ENCODE assay signal across 8 mouse cellular contexts in genomic region chr17:25833961-25834594, GRCm38 (mm10). TPM values are rescaled to one million over a fixed set of nuclear protein-coding genes. Genes with fewer than 3 reads are reported as not detected.
DNase-seq lines count a peak whose midpoint lies in the region; ATAC-seq lines count a peak whose summit lies in the region.

No protein-coding gene starts in this region.

- H3K9me3 ChIP-seq in megakaryocyte, embryonic 14.5 days: no peaks in the 10 kb centered on the region
- no peaks in the 10 kb centered on the region for H3K9me3 ChIP-seq in heart, embryonic 10.5 days
- H3K9me3 ChIP-seq in kidney, embryonic 16.5 days (ENCODE audit: low read length): no peaks in the 10 kb centered on the region
- H3K9me3 ChIP-seq in midbrain, embryonic 13.5 days: no peaks in the 10 kb centered on the region

- peak overlapping the region; percentile 95 for H3K4me2 ChIP-seq in kidney, embryonic 16.5 days (replicated peaks; ENCODE audit: low read depth, low read length)
- peak overlapping the region; percentile 98 for H3K4me2 ChIP-seq in midbrain, embryonic 13.5 days (replicated peaks)

- H3K27me3 ChIP-seq in megakaryocyte, embryonic 14.5 days (replicated peaks): no peaks in the 10 kb centered on the region
- no peaks in the 10 kb centered on the region for H3K27me3 ChIP-seq in heart, embryonic 10.5 days (ENCODE audit: insufficient read depth, poor library complexity, severe bottlenecking)
- no peaks in the 10 kb centered on the region for H3K27me3 ChIP-seq in kidney, embryonic 16.5 days (ENCODE audit: insufficient read depth, low read length)
- H3K27me3 ChIP-seq in midbrain, embryonic 13.5 days: no peaks in the 10 kb centered on the region

- peak overlapping the region; percentile 88 for H3K9ac ChIP-seq in kidney, embryonic 16.5 days (replicated peaks; ENCODE audit: low read length)
- H3K9ac ChIP-seq in midbrain, embryonic 13.5 days (replicated peaks): peak overlapping the region; percentile 91

- H3K36me3 ChIP-seq in megakaryocyte, embryonic 14.5 days (replicated peaks; ENCODE audit: low read length): peaks cover 77% of the 10 kb centered on the region
- peaks cover 54% of the 10 kb centered on the region for H3K36me3 ChIP-seq in heart, embryonic 10.5 days
- peaks cover 30% of the 10 kb centered on the region for H3K36me3 ChIP-seq in kidney, embryonic 16.5 days (ENCODE audit: insufficient read depth, low read length)
- peaks cover 42% of the 10 kb centered on the region for H3K36me3 ChIP-seq in midbrain, embryonic 13.5 days

- H3K4me3 ChIP-seq in megakaryocyte, embryonic 14.5 days (replicated peaks): peak overlapping the region; percentile 97
- H3K4me3 ChIP-seq in heart, embryonic 10.5 days: peak overlapping the region; percentile 86
- H3K4me3 ChIP-seq in kidney, embryonic 16.5 days (ENCODE audit: low read length): peak overlapping the region; percentile 82
- H3K4me3 ChIP-seq in midbrain, embryonic 13.5 days (replicated peaks): peak overlapping the region; percentile 88

- ATAC-seq in megakaryocyte, adult 5-6 weeks (ENCODE audit: poor library complexity, severe bottlenecking): no peak
- no peak for ATAC-seq in kidney, embryonic 16.5 days (ENCODE audit: low FRiP score, low TSS enrichment)
- no peak for ATAC-seq in midbrain, embryonic 13.5 days

- 46% methylated on average over 6 of the region's 6 CpGs for WGBS in heart, embryonic 10.5 days
- WGBS in kidney, embryonic 16.5 days: 9% methylated on average over 6 of the region's 6 CpGs
- 57% methylated on average over 6 of the region's 6 CpGs for WGBS in midbrain, embryonic 13.5 days

- H3K27ac ChIP-seq in heart, embryonic 10.5 days: peak overlapping the region; percentile 98
- H3K27ac ChIP-seq in kidney, embryonic 16.5 days (ENCODE audit: low read length): peak overlapping the region; percentile 99
- H3K27ac ChIP-seq in midbrain, embryonic 13.5 days: peak overlapping the region; percentile 95

- DNase-seq in heart, embryonic 10.5 days (ENCODE audit: low spot score): no peak
- no peak for DNase-seq in spleen, postnatal 36 days (ENCODE audit: low spot score in 2 of 2)
- DNase-seq in testis, postnatal 10 days (ENCODE audit: low spot score): no peak
- DNase-seq in thymus, postnatal 36 days: no peak

- peaks cover 86% of the 10 kb centered on the region for H3K4me1 ChIP-seq in megakaryocyte, embryonic 14.5 days
- H3K4me1 ChIP-seq in heart, embryonic 10.5 days: peaks cover 76% of the 10 kb centered on the region
- H3K4me1 ChIP-seq in kidney, embryonic 16.5 days (ENCODE audit: insufficient read depth, low read length): peaks cover 69% of the 10 kb centered on the region
- peaks cover 82% of the 10 kb centered on the region for H3K4me1 ChIP-seq in midbrain, embryonic 13.5 days (replicated peaks)

RNA-seq across cellular contexts. Expression of gene Stub1, which starts 0.9 kb away (rescaled TPM):
- 34.5 and 115 TPM in 2 replicates for polyA plus RNA-seq in megakaryocyte, embryonic 14.5 days (2012; ENCODE audit: insufficient read depth, low replicate concordance)
- 48.4 and 54.7 TPM in 2 replicates for total RNA-seq in megakaryocyte, adult 5-6 weeks (2015)
- total RNA-seq in megakaryocyte, adult 5-6 weeks (2017): 62.6 and 67.6 TPM in 2 replicates
- polyA plus RNA-seq in heart, embryonic 10.5 days (2016; fragmentation: Nextera tagmentation; extraction: Ambion mirVana): 343 and 404 TPM in 2 replicates
- 387 and 393 TPM in 2 replicates for polyA plus RNA-seq in kidney, embryonic 16.5 days (2015; fragmentation: Nextera tagmentation; extraction: Ambion mirVana)
- 314 and 316 TPM in 2 replicates for polyA plus RNA-seq in midbrain, embryonic 13.5 days (2015; fragmentation: Nextera tagmentation; extraction: Ambion mirVana)

RNA-seq across cellular contexts. Expression of gene Rhbdl1, which starts 3.0 kb away (rescaled TPM):
- polyA plus RNA-seq in megakaryocyte, embryonic 14.5 days (2012; ENCODE audit: insufficient read depth, low replicate concordance): 2.9 and 3.8 TPM in 2 replicates
- total RNA-seq in megakaryocyte, adult 5-6 weeks (2015): 0.98 and 1.4 TPM in 2 replicates
- total RNA-seq in megakaryocyte, adult 5-6 weeks (2017): 0.55 and 0.69 TPM in 2 replicates
- 2.3 and 4.0 TPM in 2 replicates for polyA plus RNA-seq in heart, embryonic 10.5 days (2016; fragmentation: Nextera tagmentation; extraction: Ambion mirVana)
- 3.3 and 4.0 TPM in 2 replicates for polyA plus RNA-seq in kidney, embryonic 16.5 days (2015; fragmentation: Nextera tagmentation; extraction: Ambion mirVana)
- polyA plus RNA-seq in midbrain, embryonic 13.5 days (2015; fragmentation: Nextera tagmentation; extraction: Ambion mirVana): 17.3 and 18.1 TPM in 2 replicates

RNA-seq across cellular contexts. Expression of gene Jmjd8, which starts 5.4 kb away (rescaled TPM):
- polyA plus RNA-seq in megakaryocyte, embryonic 14.5 days (2012; ENCODE audit: insufficient read depth, low replicate concordance): 2.4 and 7.8 TPM in 2 replicates
- 6.0 and 7.7 TPM in 2 replicates for total RNA-seq in megakaryocyte, adult 5-6 weeks (2015)
- total RNA-seq in megakaryocyte, adult 5-6 weeks (2017): 10.6 and 14.4 TPM in 2 replicates
- polyA plus RNA-seq in heart, embryonic 10.5 days (2016; fragmentation: Nextera tagmentation; extraction: Ambion mirVana): 45.8 and 50.7 TPM in 2 replicates
- polyA plus RNA-seq in kidney, embryonic 16.5 days (2015; fragmentation: Nextera tagmentation; extraction: Ambion mirVana): 72.3 and 73.0 TPM in 2 replicates
- polyA plus RNA-seq in midbrain, embryonic 13.5 days (2015; fragmentation: Nextera tagmentation; extraction: Ambion mirVana): 72.8 and 74.6 TPM in 2 replicates

RNA-seq across cellular contexts. Expression of gene Gm20683, which starts 7.5 kb away (rescaled TPM):
- polyA plus RNA-seq in megakaryocyte, embryonic 14.5 days (2012; ENCODE audit: insufficient read depth, low replicate concordance): 3.0 and 5.2 TPM in 2 replicates
- 0.07 TPM in 1 of 2 replicates, not detected in the other for total RNA-seq in megakaryocyte, adult 5-6 weeks (2015)
- 0.33 TPM in 1 of 2 replicates, not detected in the other for total RNA-seq in megakaryocyte, adult 5-6 weeks (2017)
- polyA plus RNA-seq in heart, embryonic 10.5 days (2016; fragmentation: Nextera tagmentation; extraction: Ambion mirVana): 2.1 and 3.0 TPM in 2 replicates
- polyA plus RNA-seq in kidney, embryonic 16.5 days (2015; fragmentation: Nextera tagmentation; extraction: Ambion mirVana): 4.0 and 4.3 TPM in 2 replicates
- 7.5 and 8.0 TPM in 2 replicates for polyA plus RNA-seq in midbrain, embryonic 13.5 days (2015; fragmentation: Nextera tagmentation; extraction: Ambion mirVana)

RNA-seq across cellular contexts. Expression of gene Rhot2, which starts 10.6 kb away (rescaled TPM):
- 59.4 and 75.2 TPM in 2 replicates for polyA plus RNA-seq in megakaryocyte, embryonic 14.5 days (2012; ENCODE audit: insufficient read depth, low replicate concordance)
- total RNA-seq in megakaryocyte, adult 5-6 weeks (2015): 14.0 and 15.6 TPM in 2 replicates
- 13.9 and 30.4 TPM in 2 replicates for total RNA-seq in megakaryocyte, adult 5-6 weeks (2017)
- 29.0 and 29.8 TPM in 2 replicates for polyA plus RNA-seq in heart, embryonic 10.5 days (2016; fragmentation: Nextera tagmentation; extraction: Ambion mirVana)
- 29.3 and 32.5 TPM in 2 replicates for polyA plus RNA-seq in kidney, embryonic 16.5 days (2015; fragmentation: Nextera tagmentation; extraction: Ambion mirVana)
- 15.6 and 16.4 TPM in 2 replicates for polyA plus RNA-seq in midbrain, embryonic 13.5 days (2015; fragmentation: Nextera tagmentation; extraction: Ambion mirVana)
